Mouse (Mus musculus): Measurements from ENCODE around the gene Gm20388. TPM values are rescaled to one million over a fixed set of nuclear protein-coding genes. Genes with fewer than 3 reads are reported as not detected.
A peak's percentile ranks its signal among the peaks of the same experiment; 100 is the strongest.

The Gm20388 gene
- polyA plus RNA-seq, 1 experiment from 2014 or later: 5.5 TPM

- Histone ChIP-seq H3K27me3 (peaks cover 30% of the 10 kb centered on the region), H3K4me2 (peak overlapping the region; percentile 90), H3K27ac (no peak overlapping the region), H3K4me1 (peaks cover 17% of the 10 kb centered on the region), H3K4me3 (peak overlapping the region; percentile 65), H3K9me3 (no peaks in the 10 kb centered on the region), H3K36me3 (no peaks in the 10 kb centered on the region), H3K9ac (peak overlapping the region; percentile 54)
- ATAC-seq (ENCODE audit: borderline replicate concordance, extremely low read depth, low FRiP score, low TSS enrichment): no peak
- 29% methylated on average over 13 of the region's 13 CpGs for WGBS
Measured at GRCm38 (mm10) chr8:123234918-123235519, 3324.4 kb downstream of the Gm20388 start.

DNA sequence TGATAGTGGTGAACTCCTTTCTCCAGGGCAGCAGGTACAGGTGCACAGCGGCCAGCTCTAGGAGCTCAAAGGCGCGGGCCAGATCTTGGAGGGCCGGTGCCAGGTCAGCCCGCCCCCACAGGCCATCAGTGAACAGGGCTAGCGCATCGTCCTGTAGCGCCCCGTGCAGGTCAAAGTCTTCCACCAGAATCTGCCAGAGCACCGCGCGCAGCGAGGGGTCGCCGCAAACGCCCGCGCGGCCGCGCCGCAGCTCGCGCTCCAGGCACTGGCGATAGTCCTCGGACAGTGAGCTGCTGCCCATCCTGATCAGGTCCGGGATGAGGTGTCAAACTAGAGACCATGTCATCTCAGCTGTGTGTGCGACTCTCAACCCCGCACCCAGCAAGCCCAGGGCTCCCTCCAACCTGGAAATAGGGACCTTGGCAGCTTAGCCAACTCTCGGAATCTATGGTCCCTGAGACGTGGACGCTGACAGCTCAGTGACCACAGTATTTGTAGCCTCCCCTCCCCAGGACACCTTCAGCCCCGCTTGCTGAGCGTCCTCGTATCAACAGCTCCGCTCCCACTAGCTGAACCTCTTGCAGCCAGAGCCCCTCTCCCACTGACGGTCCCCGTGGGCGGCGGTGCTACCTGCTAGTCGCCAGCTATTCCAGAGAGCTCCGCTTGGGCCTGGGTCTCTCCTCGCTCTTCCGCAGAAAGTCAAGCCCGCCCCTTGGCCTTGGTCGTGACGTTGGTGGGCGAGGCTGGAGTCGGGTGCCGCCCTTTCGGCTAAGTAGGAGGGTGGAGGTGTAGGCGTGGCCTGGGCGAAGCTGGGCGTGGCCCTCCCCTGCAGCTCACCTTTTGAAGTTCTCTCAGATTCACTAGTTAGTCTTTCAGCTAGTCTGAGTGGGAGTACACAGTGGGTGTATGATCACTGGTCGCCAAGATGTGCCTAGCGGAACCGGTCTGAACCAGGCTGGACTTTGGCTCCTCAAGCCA, 3325.2 kb downstream of the Gm20388 start, which contains the start of gene Spata2l:
Gene Spata2l (minus strand): TSS at position 714 of the 978 bp plus-strand sequence.
- no peaks in the 10 kb centered on the region for H3K9me3 ChIP-seq
- peak; percentile 83 for ATAC-seq (ENCODE audit: borderline replicate concordance, extremely low read depth, low FRiP score, low TSS enrichment)
- 0 out of 2 replicates have a peak, but pooled peaks cover 2% of the 10 kb centered on the region for H3K36me3 ChIP-seq
- 1% methylated on average over 57 of the region's 57 CpGs for WGBS
- peak within 1 kb of the TSS; percentile 65 for H3K4me3 ChIP-seq
- peak within 1 kb of the TSS; percentile 54 for H3K9ac ChIP-seq
- peaks cover 17% of the 10 kb centered on the region for H3K4me1 ChIP-seq
- H3K4me2 ChIP-seq: peak within 1 kb of the TSS; percentile 90
- H3K27ac ChIP-seq: no peak within 1 kb of the TSS
- H3K27me3 ChIP-seq: peaks cover 30% of the 10 kb centered on the region

- H3K4me3 ChIP-seq: no peak overlapping the region
Measured at GRCm38 (mm10) chr8:123239398-123239797, 3328.8 kb downstream of the Gm20388 start.

GRCm38 (mm10) chr8:123242107-123242923, 3331.7 kb downstream of the Gm20388 start:
- no peaks in the 10 kb centered on the region for H3K27me3 ChIP-seq
- H3K4me3 ChIP-seq: no peak overlapping the region
- 77% methylated on average over 7 of the region's 7 CpGs for WGBS
- H3K9ac ChIP-seq: no peak overlapping the region
- H3K4me1 ChIP-seq: no peaks in the 10 kb centered on the region
- H3K9me3 ChIP-seq: no peaks in the 10 kb centered on the region
- H3K4me2 ChIP-seq: no peak overlapping the region
- H3K36me3 ChIP-seq: peaks cover 33% of the 10 kb centered on the region
- ATAC-seq (ENCODE audit: borderline replicate concordance, extremely low read depth, low FRiP score, low TSS enrichment): no peak
- no peak overlapping the region for H3K27ac ChIP-seq

More at GRCm38 (mm10) chr8:123239398-123239797, 3328.8 kb downstream of the Gm20388 start:
- WGBS: 84% methylated on average over 10 of the region's 10 CpGs
- Histone ChIP-seq H3K4me1 (peaks cover 17% of the 10 kb centered on the region), H3K9ac (no peak overlapping the region), H3K27me3 (peaks cover 17% of the 10 kb centered on the region), H3K4me2 (no peak overlapping the region), H3K36me3 (peaks cover 5% of the 10 kb centered on the region; the same call in 1 of the 2 replicates), H3K9me3 (no peaks in the 10 kb centered on the region), H3K27ac (no peak overlapping the region)
- ATAC-seq (ENCODE audit: borderline replicate concordance, extremely low read depth, low FRiP score, low TSS enrichment): no peak

GRCm38 (mm10) chr8:123243053-123243452, 3332.4 kb downstream of the Gm20388 start:
- ATAC-seq (ENCODE audit: borderline replicate concordance, extremely low read depth, low FRiP score, low TSS enrichment): no peak
- no peak overlapping the region for H3K4me3 ChIP-seq
- no peak overlapping the region for H3K27ac ChIP-seq
- no peaks in the 10 kb centered on the region for H3K27me3 ChIP-seq
- H3K36me3 ChIP-seq: peaks cover 41% of the 10 kb centered on the region
- no peaks in the 10 kb centered on the region for H3K9me3 ChIP-seq
- H3K4me1 ChIP-seq: no peaks in the 10 kb centered on the region
- WGBS: 68% methylated on average over 11 of the region's 11 CpGs
- H3K4me2 ChIP-seq: no peak overlapping the region
- H3K9ac ChIP-seq: no peak overlapping the region

- H3K9me3 ChIP-seq: no peaks in the 10 kb centered on the region
- H3K27ac ChIP-seq: no peak overlapping the region
- no peak overlapping the region for H3K4me3 ChIP-seq
- no peaks in the 10 kb centered on the region for H3K4me1 ChIP-seq
- no peak for ATAC-seq (ENCODE audit: borderline replicate concordance, extremely low read depth, low FRiP score, low TSS enrichment)
- no peak overlapping the region for H3K4me2 ChIP-seq
- H3K9ac ChIP-seq: no peak overlapping the region
- H3K27me3 ChIP-seq: no peaks in the 10 kb centered on the region
- WGBS: 83% methylated on average over 4 of the region's 4 CpGs
- H3K36me3 ChIP-seq: peaks cover 54% of the 10 kb centered on the region
Measured at GRCm38 (mm10) chr8:123244382-123244781, 3333.7 kb downstream of the Gm20388 start.

DNA sequence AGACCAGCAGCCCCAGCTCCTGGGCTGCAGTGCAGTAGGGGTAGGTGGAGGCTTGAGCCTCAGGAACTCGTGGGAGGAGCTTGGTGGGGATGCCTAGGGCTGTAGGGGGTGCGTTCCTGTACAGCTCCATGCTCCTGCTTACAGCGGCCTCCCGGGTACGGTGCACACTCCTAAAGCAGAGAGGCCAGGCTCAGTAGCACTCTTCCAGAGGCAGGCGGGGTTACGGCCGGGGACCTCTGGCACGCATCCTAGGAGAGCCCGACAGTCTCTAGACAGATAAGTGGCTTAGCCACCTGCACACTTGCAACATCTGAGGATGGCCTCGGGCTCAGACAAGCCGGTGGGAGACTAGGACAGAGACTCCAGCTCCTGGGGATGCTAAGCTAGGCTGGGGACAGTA, 3334.9 kb downstream of the Gm20388 start:
- Histone ChIP-seq H3K9ac (no peak overlapping the region), H3K36me3 (peaks cover 64% of the 10 kb centered on the region), H3K27me3 (no peaks in the 10 kb centered on the region), H3K9me3 (no peaks in the 10 kb centered on the region), H3K4me1 (no peaks in the 10 kb centered on the region), H3K4me2 (no peak overlapping the region), H3K4me3 (no peak overlapping the region), H3K27ac (no peak overlapping the region)
- no peak for ATAC-seq (ENCODE audit: borderline replicate concordance, extremely low read depth, low FRiP score, low TSS enrichment)
- 83% methylated on average over 12 of the region's 12 CpGs for WGBS

DNA sequence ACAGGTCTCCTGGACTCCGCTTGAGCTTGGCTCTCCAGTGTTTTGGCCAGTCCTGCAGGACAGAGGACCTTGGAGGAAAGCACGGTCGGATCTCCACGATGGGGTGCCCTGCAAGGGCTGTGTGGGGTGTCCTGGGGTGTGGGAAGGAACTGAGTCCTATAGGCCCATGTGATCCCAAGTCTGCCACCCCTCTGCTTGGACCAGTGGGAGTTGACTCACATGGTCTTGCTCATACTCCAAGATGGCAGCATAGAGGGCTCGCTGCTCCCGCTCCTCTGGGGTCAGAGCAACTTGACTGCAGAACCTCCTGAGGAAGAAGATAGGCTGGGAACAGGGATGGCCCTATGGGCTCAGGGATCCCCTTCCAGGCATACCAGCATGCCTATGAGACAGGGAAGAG, 3337.1 kb downstream of the Gm20388 start:
- ATAC-seq (ENCODE audit: borderline replicate concordance, extremely low read depth, low FRiP score, low TSS enrichment): 0 out of 2 replicates have a peak, but pooled peaks have one; percentile 24
- 96% methylated on average over 6 of the region's 6 CpGs for WGBS
- H3K4me3 ChIP-seq: no peak overlapping the region
- no peak overlapping the region for H3K4me2 ChIP-seq
- no peak overlapping the region for H3K9ac ChIP-seq
- H3K36me3 ChIP-seq: peaks cover 66% of the 10 kb centered on the region
- H3K9me3 ChIP-seq: no peaks in the 10 kb centered on the region
- peaks cover 2% of the 10 kb centered on the region for H3K4me1 ChIP-seq
- no peaks in the 10 kb centered on the region for H3K27me3 ChIP-seq
- H3K27ac ChIP-seq: no peak overlapping the region

- WGBS: 84% methylated on average over 8 of the region's 8 CpGs
- no peak overlapping the region for H3K9ac ChIP-seq
- no peaks in the 10 kb centered on the region for H3K27me3 ChIP-seq
- H3K4me2 ChIP-seq: no peak overlapping the region
- H3K36me3 ChIP-seq: peaks cover 66% of the 10 kb centered on the region
- no peak overlapping the region for H3K4me3 ChIP-seq
- peaks cover 9% of the 10 kb centered on the region for H3K4me1 ChIP-seq
- ATAC-seq (ENCODE audit: borderline replicate concordance, extremely low read depth, low FRiP score, low TSS enrichment): no peak
- no peaks in the 10 kb centered on the region for H3K9me3 ChIP-seq
- H3K27ac ChIP-seq: no peak overlapping the region
Measured at GRCm38 (mm10) chr8:123248596-123248995, 3338.0 kb downstream of the Gm20388 start.

DNA sequence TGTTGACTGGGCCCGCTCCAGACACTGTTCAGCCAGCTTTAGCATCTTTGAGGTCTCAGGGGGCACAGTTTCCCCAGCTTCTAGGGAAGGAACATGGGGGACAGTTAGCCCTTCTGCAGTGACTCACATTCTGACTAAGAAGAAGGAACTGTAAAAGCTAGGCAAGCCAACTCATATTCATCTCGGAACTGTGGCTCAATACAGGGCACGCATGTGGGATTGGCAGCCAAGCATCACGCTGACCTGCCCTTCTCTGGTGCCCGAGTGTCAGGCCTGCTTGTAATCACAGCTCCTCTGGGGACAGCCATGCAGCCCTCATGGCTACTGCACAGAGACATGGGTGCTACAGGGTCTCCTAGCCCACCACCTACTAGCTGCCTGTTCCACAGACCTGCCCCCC, 3340.3 kb downstream of the Gm20388 start:
- no peaks in the 10 kb centered on the region for H3K27me3 ChIP-seq
- no peak overlapping the region for H3K27ac ChIP-seq
- H3K9me3 ChIP-seq: no peaks in the 10 kb centered on the region
- 91% methylated on average over 5 of the region's 5 CpGs for WGBS
- ATAC-seq (ENCODE audit: borderline replicate concordance, extremely low read depth, low FRiP score, low TSS enrichment): no peak
- peaks cover 20% of the 10 kb centered on the region for H3K4me1 ChIP-seq
- no peak overlapping the region for H3K9ac ChIP-seq
- H3K4me3 ChIP-seq: no peak overlapping the region
- no peak overlapping the region for H3K4me2 ChIP-seq
- peaks cover 52% of the 10 kb centered on the region for H3K36me3 ChIP-seq

DNA sequence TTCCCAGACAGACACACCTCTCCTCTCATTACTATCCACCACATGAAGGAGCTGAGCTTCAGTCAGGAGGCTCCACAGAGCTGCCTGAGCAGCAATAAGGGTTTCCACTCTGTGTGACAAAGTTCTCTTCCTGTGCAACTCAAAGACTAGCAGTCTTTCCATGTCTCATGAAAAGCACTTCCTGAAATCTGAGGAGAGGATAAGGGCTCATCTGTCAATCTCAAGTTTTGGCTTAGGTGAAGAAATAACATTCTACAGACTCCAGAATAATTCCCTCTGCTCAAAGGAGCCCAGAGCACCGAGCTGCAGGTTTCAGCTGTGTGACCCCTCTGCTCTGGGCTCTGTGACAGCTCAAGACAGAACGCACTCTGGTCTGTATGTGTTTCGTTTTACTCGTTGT, 3342.3 kb downstream of the Gm20388 start:
- Histone ChIP-seq H3K27me3 (no peaks in the 10 kb centered on the region), H3K36me3 (peaks cover 51% of the 10 kb centered on the region), H3K4me3 (peak overlapping the region; percentile 90), H3K9me3 (no peaks in the 10 kb centered on the region), H3K27ac (no peak overlapping the region), H3K9ac (peak overlapping the region; percentile 97; the same call in 1 of the 2 replicates), H3K4me1 (peaks cover 20% of the 10 kb centered on the region), H3K4me2 (peak overlapping the region; percentile 92)
- ATAC-seq (ENCODE audit: borderline replicate concordance, extremely low read depth, low FRiP score, low TSS enrichment): no peak
- 41% methylated on average over 4 of the region's 4 CpGs for WGBS

Measured in lung, embryonic 15.5 days (tissue).